Mouse (Mus musculus) midbrain, embryonic 16.5 days (tissue): ENCODE measurements around the gene Mmp9. TPM values are rescaled to one million over a fixed set of nuclear protein-coding genes. Genes with fewer than 3 reads are reported as not detected.

ENCODE experiments used
- ATAC-seq: fragments of 200-750 bp; cut with Nextera tagmentation; 2 replicates; pipeline ENCODE4 v1.8.0; 2017; ENCODE audit warnings: moderate TSS enrichment
- H3K27ac ChIP-seq: fragments of 300-500 bp; sonication (generic); 2 replicates; pipeline ENCODE4 v1.5.1; 2014; ENCODE audit warnings: mild to moderate bottlenecking, low read length, mixed read lengths
- H3K27me3 ChIP-seq: fragments of 300-500 bp; sonication (generic); 2 replicates; pipeline ENCODE4 v1.6.1; 2014; ENCODE audit warnings: low read depth, low read length, mixed read lengths; ENCODE audit not compliant: control insufficient read depth, insufficient read depth
- H3K36me3 ChIP-seq: fragments of 300-500 bp; sonication (generic); 2 replicates; pipeline ENCODE4 v1.6.1; 2014; ENCODE audit warnings: mild to moderate bottlenecking, low read length, moderate library complexity, mixed read lengths; ENCODE audit not compliant: control insufficient read depth, insufficient read depth
- H3K4me1 ChIP-seq: fragments of 300-500 bp; sonication (generic); 2 replicates; pipeline ENCODE4 v1.6.1; 2014; ENCODE audit warnings: mild to moderate bottlenecking, low read length, mixed read lengths; ENCODE audit not compliant: control insufficient read depth, insufficient read depth
- H3K4me2 ChIP-seq: fragments of 300-500 bp; sonication (generic); 2 replicates; pipeline ENCODE4 v1.6.1; 2014; ENCODE audit warnings: mild to moderate bottlenecking, low read length, mixed read lengths
- H3K4me3 ChIP-seq: fragments of 300-500 bp; sonication (generic); 2 replicates; pipeline ENCODE4 v1.5.1; 2014; ENCODE audit warnings: low read depth, mild to moderate bottlenecking, low read length, moderate library complexity, mixed read lengths
- H3K9ac ChIP-seq: fragments of 300-500 bp; sonication (generic); 2 replicates; pipeline ENCODE4 v1.6.1; 2014; ENCODE audit warnings: low read depth, low read length, mixed read lengths
- H3K9me3 ChIP-seq: fragments of 300-500 bp; sonication (generic); replicated peaks from 2 replicates; pipeline ENCODE4 v1.6.1; 2014; ENCODE audit warnings: mild to moderate bottlenecking, low read length, mixed read lengths; ENCODE audit not compliant: control insufficient read depth, poor library complexity, severe bottlenecking
- WGBS: fragments of 180-500 bp; shearing (Covaris S2); extraction: QIAGEN DNeasy Blood & Tissue Kit; methylation state at CpG from one replicate; pipeline ENCODE4 v1.1.7; 2014; 5-methylcytosine and 5-hydroxymethylcytosine counted together
- polyA plus RNA-seq: library from polyadenylated mRNA; unstranded; fragments of >200 nt; fragmentation: Nextera tagmentation; extraction: Ambion mirVana; gene quantifications from 2 replicates; pipeline ENCODE4 v1.2.1, GENCODE M21; 2015

The Mmp9 gene
- polyA plus RNA-seq, 1 experiment from 2014 or later = 26.7 TPM

- H3K36me3 ChIP-seq = peaks cover 42% of the 10 kb centered on the region
- ATAC-seq = no peak
- peaks cover 13% of the 10 kb centered on the region for H3K4me1 ChIP-seq
- no peak overlapping the region for H3K27ac ChIP-seq
- peak overlapping the region; percentile 54 for H3K9ac ChIP-seq
- 3% methylated on average over 50 of the region's 52 CpGs for WGBS
- H3K9me3 ChIP-seq = no peaks in the 10 kb centered on the region
- H3K27me3 ChIP-seq = peaks cover 3% of the 10 kb centered on the region; the same call in 1 of the 2 replicates
- peak overlapping the region; percentile 43 for H3K4me2 ChIP-seq
- no peak overlapping the region for H3K4me3 ChIP-seq
Observed at GRCm38 (mm10) chr2:164997721-164998428, 57.3 kb downstream of the Mmp9 start.

- Histone ChIP-seq H3K9me3 (no peaks in the 10 kb centered on the region), H3K9ac (no peak overlapping the region), H3K27me3 (peaks cover 3% of the 10 kb centered on the region; the same call in 1 of the 2 replicates), H3K36me3 (peaks cover 70% of the 10 kb centered on the region), H3K4me2 (no peak overlapping the region), H3K4me3 (no peak overlapping the region), H3K27ac (no peak overlapping the region), H3K4me1 (peaks cover 12% of the 10 kb centered on the region)
- no peak for ATAC-seq
- WGBS = 92% methylated on average over 13 of the region's 13 CpGs
Observed at GRCm38 (mm10) chr2:165001958-165002357, 61.4 kb downstream of the Mmp9 start.

GRCm38 (mm10) chr2:165003108-165003507 is 62.5 kb downstream of the Mmp9 start:
- Histone ChIP-seq H3K4me1 (peaks cover under 1% of the 10 kb centered on the region), H3K4me3 (no peak overlapping the region), H3K9me3 (no peaks in the 10 kb centered on the region), H3K27ac (no peak overlapping the region), H3K36me3 (peaks cover 76% of the 10 kb centered on the region), H3K27me3 (peaks cover 3% of the 10 kb centered on the region; the same call in 1 of the 2 replicates), H3K4me2 (no peak overlapping the region), H3K9ac (no peak overlapping the region)
- WGBS = 75% methylated on average over 3 of the region's 3 CpGs
- no peak for ATAC-seq

- Histone ChIP-seq H3K4me1 (no peaks in the 10 kb centered on the region), H3K27me3 (no peaks in the 10 kb centered on the region), H3K4me3 (no peak overlapping the region), H3K9me3 (no peaks in the 10 kb centered on the region), H3K9ac (no peak overlapping the region), H3K4me2 (no peak overlapping the region), H3K36me3 (peaks cover 81% of the 10 kb centered on the region), H3K27ac (no peak overlapping the region)
- no peak for ATAC-seq
- 86% methylated on average over 10 of the region's 10 CpGs for WGBS
Observed at GRCm38 (mm10) chr2:165004237-165004636, 63.7 kb downstream of the Mmp9 start.

Other genes with a start within 250 kb of the Mmp9 start
- not detected in 2 replicates for gene Spint4, start 242.3 kb upstream of the Mmp9 start, polyA plus RNA-seq
- gene Spint5, start 225.5 kb upstream of the Mmp9 start, polyA plus RNA-seq = not detected in 2 replicates
- 1.5 and 1.7 TPM in 2 replicates for gene Wfdc3, start 194.8 kb upstream of the Mmp9 start, polyA plus RNA-seq
- 55.1 and 58.4 TPM in 2 replicates for gene Dnttip1, start 194.8 kb upstream of the Mmp9 start, polyA plus RNA-seq
- gene Ube2c, start 170.9 kb upstream of the Mmp9 start, polyA plus RNA-seq = 35.4 and 45.7 TPM in 2 replicates
- gene Tnnc2, start 160.8 kb upstream of the Mmp9 start, polyA plus RNA-seq = 0.43 TPM in 1 of 2 replicates, not detected in the other
- gene Snx21, start 155.0 kb upstream of the Mmp9 start, polyA plus RNA-seq = 35.3 and 41.4 TPM in 2 replicates
- gene Acot8, start 135.9 kb upstream of the Mmp9 start, polyA plus RNA-seq = 17.8 and 19.6 TPM in 2 replicates
- 17.0 and 17.4 TPM in 2 replicates for gene Zswim3, start 135.7 kb upstream of the Mmp9 start, polyA plus RNA-seq
- gene Zswim1, start 118.1 kb upstream of the Mmp9 start, polyA plus RNA-seq = 29.5 and 29.9 TPM in 2 replicates
- gene Spata25, start 112.2 kb upstream of the Mmp9 start, polyA plus RNA-seq = not detected in 2 replicates
- gene Ctsa, start 107.9 kb upstream of the Mmp9 start, polyA plus RNA-seq = 95.4 and 95.6 TPM in 2 replicates
- gene Neurl2, start 107.3 kb upstream of the Mmp9 start, polyA plus RNA-seq = 5.4 and 7.0 TPM in 2 replicates
- gene Pltp, start 83.1 kb upstream of the Mmp9 start, polyA plus RNA-seq = 83.9 and 84.4 TPM in 2 replicates
- 78.9 and 85.6 TPM in 2 replicates for gene Pcif1, start 61.5 kb upstream of the Mmp9 start, polyA plus RNA-seq
- gene Zfp335, start 29.0 kb upstream of the Mmp9 start, polyA plus RNA-seq = 16.2 and 16.9 TPM in 2 replicates
- 52.8 and 57.7 TPM in 2 replicates for gene Slc12a5, start 20.0 kb downstream of the Mmp9 start, polyA plus RNA-seq
- 105 and 129 TPM in 2 replicates for gene Ncoa5, start 94.1 kb downstream of the Mmp9 start, polyA plus RNA-seq
- gene Cd40, start 114.8 kb downstream of the Mmp9 start, polyA plus RNA-seq = 6.0 TPM in 2 replicates
- not detected in 2 replicates for gene 1700025C18Rik, start 150.0 kb downstream of the Mmp9 start, polyA plus RNA-seq